Mouse (Mus musculus) stomach, embryonic 14.5 days (tissue): ENCODE data around the gene Vav2. TPM values are rescaled to one million over a fixed set of nuclear protein-coding genes. Genes with fewer than 3 reads are reported as not detected.

Source experiments
- ATAC-seq: fragments of 200-750 bp; cut with Nextera tagmentation; 2 replicates; pipeline ENCODE4 v1.8.0; 2017; ENCODE audit warnings: low read depth, moderate TSS enrichment; ENCODE audit not compliant: insufficient number of reproducible peaks, insufficient read depth, low FRiP score
- H3K27ac ChIP-seq: fragments of 300-500 bp; sonication (generic); 2 replicates; pipeline ENCODE4 v1.5.1; 2014; ENCODE audit warnings: mild to moderate bottlenecking, low read length, moderate library complexity, mixed read lengths
- H3K27me3 ChIP-seq: fragments of 300-500 bp; sonication (generic); 2 replicates; pipeline ENCODE4 v1.6.1; 2014; ENCODE audit warnings: low read length, control low read depth, mixed read lengths; ENCODE audit not compliant: control insufficient read depth, insufficient read depth
- H3K36me3 ChIP-seq: fragments of 300-500 bp; sonication (generic); 2 replicates; pipeline ENCODE4 v1.6.1; 2014; ENCODE audit warnings: mild to moderate bottlenecking, control low read depth, low read length, moderate library complexity, mixed read lengths; ENCODE audit not compliant: control insufficient read depth, insufficient read depth
- H3K4me1 ChIP-seq: fragments of 300-500 bp; sonication (generic); 2 replicates; pipeline ENCODE4 v1.6.1; 2014; ENCODE audit warnings: low read length, control low read depth, mixed read lengths; ENCODE audit not compliant: control insufficient read depth, insufficient read depth
- H3K4me2 ChIP-seq: fragments of 300-500 bp; sonication (generic); replicated peaks from 2 replicates; pipeline ENCODE4 v1.6.1; 2014; ENCODE audit warnings: low read depth, low read length, control low read depth
- H3K4me3 ChIP-seq: fragments of 300-500 bp; sonication (generic); 2 replicates; pipeline ENCODE4 v1.5.1; 2014; ENCODE audit warnings: low read depth, low read length, control low read depth
- H3K9ac ChIP-seq: fragments of 300-500 bp; sonication (generic); replicated peaks from 2 replicates; pipeline ENCODE4 v1.6.1; 2014; ENCODE audit warnings: low read depth, mild to moderate bottlenecking, control low read depth, low read length, moderate library complexity, mixed read lengths
- H3K9me3 ChIP-seq: fragments of 300-500 bp; sonication (generic); 2 replicates; pipeline ENCODE4 v1.6.1; 2016; ENCODE audit warnings: low read depth, low read length, control low read depth; ENCODE audit not compliant: control insufficient read depth
- WGBS: fragments of 180-500 bp; shearing (Covaris S2); extraction: QIAGEN DNeasy Blood & Tissue Kit; methylation state at CpG from one replicate; pipeline ENCODE4 v1.1.7; 2014; 5-methylcytosine and 5-hydroxymethylcytosine counted together
- polyA plus RNA-seq: library from polyadenylated mRNA; unstranded; fragments of >200 nt; fragmentation: Nextera tagmentation; extraction: Ambion mirVana; gene quantifications from 2 replicates; pipeline ENCODE4 v1.2.1, GENCODE M21; 2014

Vav2 gene
- polyA plus RNA-seq, 1 experiment from 2014 or later = 7.6 TPM

DNA sequence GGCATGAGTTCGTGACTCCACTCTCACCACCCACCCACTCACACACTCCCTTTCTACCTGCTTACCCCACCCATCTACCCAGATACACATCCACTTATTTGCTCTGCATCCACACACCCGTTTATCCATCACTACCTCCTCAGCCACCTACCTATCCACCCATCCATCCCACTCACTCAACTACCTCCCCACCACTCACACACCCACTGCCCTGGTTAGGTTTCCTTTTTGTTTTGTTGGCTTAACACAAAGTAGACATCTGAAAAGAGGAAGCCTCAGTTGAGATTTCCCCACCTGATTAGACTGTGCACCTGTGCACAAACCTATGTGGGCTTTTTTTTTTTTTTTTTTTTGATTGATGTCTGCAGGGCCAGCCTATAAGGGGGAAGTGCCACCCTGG lies 5.8 kb upstream of the Vav2 start:
- ATAC-seq = no peak
- H3K27me3 ChIP-seq = no peaks in the 10 kb centered on the region
- no peak overlapping the region for H3K9ac ChIP-seq
- no peak overlapping the region for H3K4me3 ChIP-seq
- WGBS = 60% methylated on average over 2 of the region's 2 CpGs
- H3K9me3 ChIP-seq = no peaks in the 10 kb centered on the region
- no peak overlapping the region for H3K4me2 ChIP-seq
- no peaks in the 10 kb centered on the region for H3K36me3 ChIP-seq
- no peak overlapping the region for H3K27ac ChIP-seq
- peaks cover 4% of the 10 kb centered on the region; the same call in 1 of the 2 replicates for H3K4me1 ChIP-seq

DNA sequence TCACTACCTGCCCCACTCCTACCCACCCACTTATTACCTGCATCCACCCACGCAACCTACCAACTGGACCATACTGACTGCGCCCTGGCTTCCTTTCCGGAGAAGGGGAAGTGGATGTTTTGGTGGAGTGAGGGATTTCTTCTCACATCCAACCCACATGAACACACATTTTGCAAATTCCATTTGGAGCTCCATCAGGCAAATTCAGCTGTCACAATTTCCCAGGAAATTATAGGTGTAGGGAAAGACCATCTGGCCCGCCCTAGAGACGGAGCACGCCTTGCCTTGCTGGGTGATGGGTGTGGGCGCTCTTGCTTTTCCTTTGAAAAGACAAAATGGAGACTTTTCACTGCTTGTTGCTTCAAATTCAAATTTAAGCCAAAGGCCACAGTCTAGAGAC lies 3.8 kb upstream of the Vav2 start:
- ATAC-seq = no peak
- Histone ChIP-seq H3K9ac (no peak overlapping the region), H3K4me2 (no peak overlapping the region), H3K4me1 (peaks cover 8% of the 10 kb centered on the region; the same call in 1 of the 2 replicates), H3K27me3 (no peaks in the 10 kb centered on the region), H3K4me3 (no peak overlapping the region), H3K27ac (no peak overlapping the region), H3K36me3 (no peaks in the 10 kb centered on the region), H3K9me3 (no peaks in the 10 kb centered on the region)
- WGBS = 90% methylated on average over 7 of the region's 7 CpGs

DNA sequence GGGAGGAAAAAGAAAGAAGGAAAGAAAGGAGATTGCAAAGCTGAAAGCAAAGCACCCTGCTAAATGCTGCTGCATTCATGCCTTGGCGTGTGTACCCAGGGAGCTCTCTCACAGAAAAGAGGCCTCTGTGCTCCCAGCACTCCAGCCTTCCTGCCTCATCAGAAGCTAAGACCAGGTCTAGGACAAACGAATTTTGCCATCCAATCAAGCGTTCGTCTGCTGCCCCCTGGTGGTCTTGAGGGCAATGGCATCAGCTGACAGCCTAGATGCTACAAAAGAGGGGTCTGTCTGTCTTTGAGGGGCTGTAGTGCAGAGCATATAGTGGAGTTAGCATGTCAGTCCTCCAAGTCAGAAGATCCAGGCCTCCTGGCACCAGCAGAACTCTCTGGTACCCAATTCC lies 1.2 kb upstream of the Vav2 start:
- H3K4me2 ChIP-seq = no peak overlapping the region

DNA sequence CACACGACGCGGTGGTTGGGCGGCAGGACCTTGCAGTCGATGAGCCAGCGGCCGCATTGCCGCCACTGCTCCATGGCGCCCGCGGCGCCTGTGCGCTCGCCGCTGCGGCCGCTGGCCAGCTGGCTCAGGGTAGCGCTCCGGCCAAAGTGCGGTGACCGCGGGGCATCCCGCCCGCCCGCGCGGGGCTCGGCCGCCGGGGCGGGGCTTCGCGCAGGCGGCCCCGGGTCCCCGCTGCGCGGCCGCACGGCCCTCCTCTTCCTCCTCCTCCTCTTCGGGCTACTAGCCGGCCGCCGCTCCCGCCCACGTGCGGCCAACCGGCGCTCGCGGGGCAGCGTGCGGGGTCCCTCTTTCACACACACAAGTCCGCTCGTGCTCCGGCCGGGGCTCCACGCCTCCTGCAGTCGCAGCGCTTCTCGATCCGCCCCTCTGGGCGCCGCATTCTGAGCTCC lies 403 bp downstream of the Vav2 start:
- peak; percentile 28; the same call in 1 of the 2 replicates for ATAC-seq
- Histone ChIP-seq H3K36me3 (no peaks in the 10 kb centered on the region), H3K4me1 (peaks cover 32% of the 10 kb centered on the region; the same call in 1 of the 2 replicates), H3K9ac (peak overlapping the region; percentile 74), H3K9me3 (no peaks in the 10 kb centered on the region), H3K27me3 (no peaks in the 10 kb centered on the region), H3K27ac (peak overlapping the region; percentile 70), H3K4me3 (peak overlapping the region; percentile 85), H3K4me2 (peak overlapping the region; percentile 95)
- WGBS = under 1% methylated on average over 37 of the region's 64 CpGs

More for the DNA sequence above, 1.2 kb upstream of the Vav2 start:
- whole genome bisulfite sequencing = 0% methylated on average over 4 of the region's 4 CpGs
- Histone ChIP-seq H3K9me3 (no peaks in the 10 kb centered on the region), H3K27ac (no peak overlapping the region), H3K4me3 (no peak overlapping the region), H3K9ac (no peak overlapping the region), H3K36me3 (no peaks in the 10 kb centered on the region), H3K4me1 (peaks cover 27% of the 10 kb centered on the region; the same call in 1 of the 2 replicates), H3K27me3 (no peaks in the 10 kb centered on the region)
- ATAC-seq = peak; percentile 3; the same call in 1 of the 2 replicates

DNA sequence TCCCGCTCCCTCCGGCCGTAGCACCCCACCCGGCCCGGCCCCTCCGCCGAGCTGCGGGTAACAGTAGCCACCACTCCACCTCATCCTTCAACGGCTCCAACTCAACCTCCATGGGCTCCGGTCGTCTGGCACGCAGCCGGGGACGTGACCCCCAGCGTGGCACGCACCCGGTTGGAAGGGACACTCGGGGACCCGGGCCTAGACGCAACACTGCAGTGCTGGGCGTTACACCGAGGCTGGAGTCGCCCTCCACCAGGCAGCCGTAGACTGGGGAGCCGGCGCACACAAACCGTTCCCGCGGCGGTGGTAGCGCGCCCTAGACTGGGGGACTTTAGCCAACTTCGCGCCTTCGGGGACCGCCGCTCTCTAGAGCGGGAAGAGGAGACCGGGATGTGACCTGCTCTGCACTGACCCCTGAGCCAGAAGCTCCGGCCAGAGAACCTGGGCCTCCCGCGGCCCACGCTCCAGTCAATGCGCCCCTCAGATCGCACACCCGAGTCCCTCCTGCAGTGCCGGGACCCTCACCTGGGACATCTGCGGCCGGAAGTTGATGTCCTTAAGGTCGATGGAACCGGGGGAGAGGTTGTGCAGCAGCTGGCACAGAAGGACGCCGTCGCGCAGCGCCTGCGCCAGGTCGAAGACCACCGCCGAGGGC lies 955 bp downstream of the Vav2 start:
- 1% methylated on average over 60 of the region's 60 CpGs for WGBS
- H3K4me1 ChIP-seq = peaks cover 34% of the 10 kb centered on the region; the same call in 1 of the 2 replicates

DNA sequence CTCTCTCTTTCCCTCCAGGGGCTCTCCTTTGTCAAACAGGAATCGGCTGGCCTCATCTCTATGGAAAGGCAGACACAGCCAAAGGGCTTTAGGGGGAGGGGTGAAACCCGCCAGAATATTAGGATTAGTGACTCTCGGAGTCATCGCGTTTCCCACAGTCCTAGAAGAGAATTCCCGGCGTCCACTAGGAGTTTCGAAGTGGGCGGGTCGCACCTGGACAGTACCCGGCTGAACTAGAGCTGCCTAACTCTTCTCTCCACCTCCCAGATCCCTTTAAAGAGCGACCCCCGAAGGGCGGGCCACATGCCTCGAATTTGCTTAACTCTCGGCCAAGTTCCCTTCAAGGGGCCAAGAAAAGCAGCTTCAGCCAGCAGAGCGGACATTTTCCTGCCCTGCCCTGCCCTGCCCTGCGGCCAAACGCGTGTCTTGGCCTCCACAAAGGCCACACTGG lies 1.6 kb downstream of the Vav2 start:
- under 1% methylated on average over 20 of the region's 20 CpGs for WGBS
- H3K4me3 ChIP-seq = peak overlapping the region; percentile 85
- no peak for ATAC-seq
- H3K27me3 ChIP-seq = no peaks in the 10 kb centered on the region
- peak overlapping the region; percentile 59 for H3K27ac ChIP-seq
- peaks cover 34% of the 10 kb centered on the region; the same call in 1 of the 2 replicates for H3K4me1 ChIP-seq
- peak overlapping the region; percentile 95 for H3K4me2 ChIP-seq
- H3K9ac ChIP-seq = peak overlapping the region; percentile 74
- no peaks in the 10 kb centered on the region for H3K36me3 ChIP-seq
- H3K9me3 ChIP-seq = no peaks in the 10 kb centered on the region

More for the DNA sequence above, 955 bp downstream of the Vav2 start:
- Histone ChIP-seq H3K27me3 (no peaks in the 10 kb centered on the region), H3K9me3 (no peaks in the 10 kb centered on the region), H3K4me2 (peak overlapping the region; percentile 95), H3K9ac (peak overlapping the region; percentile 74), H3K27ac (peak overlapping the region; percentile 59; the same call in 1 of the 2 replicates), H3K36me3 (no peaks in the 10 kb centered on the region), H3K4me3 (peak overlapping the region; percentile 85)
- ATAC-seq = no peak

DNA sequence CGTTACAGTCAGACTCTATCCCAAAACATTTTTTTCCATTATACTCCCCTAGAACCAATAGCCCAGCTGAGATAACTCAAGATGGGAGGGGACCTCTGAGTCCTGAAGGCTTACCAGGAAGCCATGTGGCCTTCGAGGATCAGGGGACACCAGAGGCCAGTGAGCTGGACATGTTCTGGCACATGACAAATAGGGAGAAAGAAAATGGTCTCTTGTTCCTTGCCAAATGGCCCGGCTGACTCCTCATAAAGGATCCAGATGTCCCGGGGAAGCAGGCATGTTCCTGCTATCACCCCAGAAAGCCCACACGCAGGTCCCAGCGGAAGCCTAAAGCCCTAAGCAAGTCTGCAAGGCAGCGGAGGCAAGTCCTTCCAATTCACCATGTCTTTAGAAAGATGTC lies 3.2 kb downstream of the Vav2 start:
- Histone ChIP-seq H3K4me1 (peaks cover 50% of the 10 kb centered on the region), H3K4me2 (peak overlapping the region; percentile 95; the same call in 1 of the 2 replicates), H3K4me3 (no peak overlapping the region)

DNA sequence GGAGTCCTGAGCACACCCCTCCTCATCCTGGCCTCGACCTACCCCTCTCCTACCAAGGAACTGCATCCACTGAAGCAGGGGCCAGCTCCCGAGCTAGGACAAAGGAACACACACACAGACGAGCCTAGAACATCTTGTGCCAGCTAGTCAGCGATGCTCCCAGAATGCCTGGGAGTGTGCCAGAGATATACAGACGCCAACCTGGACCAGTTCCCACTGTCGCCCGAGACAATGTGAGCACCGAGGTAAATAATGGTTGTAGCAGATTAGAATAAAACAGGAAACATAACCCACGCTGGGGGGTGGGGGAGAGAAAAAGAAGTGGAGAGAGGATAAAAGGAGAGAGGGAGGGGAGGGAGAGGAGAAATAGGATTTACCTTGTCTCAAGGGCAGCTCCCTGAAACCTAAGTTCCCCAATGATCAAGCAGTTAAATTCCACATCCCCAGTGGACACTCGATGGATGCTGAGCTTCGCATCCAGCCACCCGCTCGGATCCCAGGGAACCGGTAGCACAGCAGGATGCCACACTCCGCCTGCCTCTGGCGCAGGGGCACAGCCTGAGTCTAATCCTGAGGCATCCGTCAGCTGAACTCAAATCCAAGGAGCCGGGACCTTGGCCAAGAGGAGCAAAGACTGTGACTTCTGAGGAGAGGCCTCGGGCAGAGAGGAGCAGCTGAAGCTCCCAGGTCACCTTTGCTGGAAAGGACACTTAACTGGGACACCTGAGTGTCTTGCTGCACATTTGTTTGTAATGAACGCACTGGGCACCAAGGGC lies 5.4 kb downstream of the Vav2 start:
- H3K4me1 ChIP-seq = peaks cover 59% of the 10 kb centered on the region
- 80% methylated on average over 20 of the region's 20 CpGs for WGBS
- no peak overlapping the region for H3K4me2 ChIP-seq
- H3K27me3 ChIP-seq = no peaks in the 10 kb centered on the region
- no peak for ATAC-seq
- H3K27ac ChIP-seq = no peak overlapping the region
- H3K9me3 ChIP-seq = no peaks in the 10 kb centered on the region
- H3K36me3 ChIP-seq = no peaks in the 10 kb centered on the region
- H3K4me3 ChIP-seq = no peak overlapping the region
- H3K9ac ChIP-seq = no peak overlapping the region

More for the DNA sequence above, 3.2 kb downstream of the Vav2 start:
- H3K27ac ChIP-seq = peak overlapping the region; percentile 27; the same call in 1 of the 2 replicates
- ATAC-seq = no peak
- no peak overlapping the region for H3K9ac ChIP-seq
- H3K9me3 ChIP-seq = no peaks in the 10 kb centered on the region
- H3K36me3 ChIP-seq = no peaks in the 10 kb centered on the region
- 56% methylated on average over 7 of the region's 7 CpGs for WGBS
- no peaks in the 10 kb centered on the region for H3K27me3 ChIP-seq
